Mouse (Mus musculus): Measurements from ENCODE around the gene Btnl2.
A peak's percentile ranks its signal among the peaks of the same experiment; 100 is the strongest.

Gene Btnl2

GRCm38 (mm10) chr17:34347606-34348308 lies 6.9 kb upstream of the Btnl2 start:
- peak; percentile 52 to 73 for DNase-seq (ENCODE audit: low read depth in 2 of 2, low spot score in 2 of 2)

- peak; percentile 83 to 90 for DNase-seq (ENCODE audit: low read depth in 2 of 2, low spot score in 2 of 2)
These were observed 5.2 kb upstream of the Btnl2 start for GRCm38 (mm10) chr17:34349429-34349828.

GRCm38 (mm10) chr17:34354940-34355339 lies 318 bp downstream of the Btnl2 start:
- peak in 1 of 2 experiments; percentile 18 for DNase-seq (ENCODE audit: low read depth in 2 of 2, low spot score in 2 of 2)

GRCm38 (mm10) chr17:34362954-34363546 lies 8.4 kb downstream of the Btnl2 start:
- DNase-seq (ENCODE audit: low read depth in 2 of 2, low spot score in 2 of 2): no peak

GRCm38 (mm10) chr17:34363676-34364310 lies 9.2 kb downstream of the Btnl2 start:
- DNase-seq (ENCODE audit: low read depth in 2 of 2, low spot score in 2 of 2): no peak

GRCm38 (mm10) chr17:34365031-34365430 lies 10.4 kb downstream of the Btnl2 start:
- DNase-seq (ENCODE audit: low read depth in 2 of 2, low spot score in 2 of 2): no peak

GRCm38 (mm10) chr17:34370563-34370962 lies 15.9 kb downstream of the Btnl2 start:
- DNase-seq (ENCODE audit: low read depth in 2 of 2, low spot score in 2 of 2): no peak

- DNase-seq (ENCODE audit: low read depth in 2 of 2, low spot score in 2 of 2): no peak
These were observed 18.6 kb downstream of the Btnl2 start for GRCm38 (mm10) chr17:34373055-34373709.

GRCm38 (mm10) chr17:34376847-34377246 lies 22.2 kb downstream of the Btnl2 start, which contains the start of gene Btnl1:
Btnl1 (plus strand) TSS chr17:34377132.
- no peak for DNase-seq (ENCODE audit: low read depth in 2 of 2, low spot score in 2 of 2)

GRCm38 (mm10) chr17:34377450-34378209 lies 23.0 kb downstream of the Btnl2 start:
- DNase-seq (ENCODE audit: low read depth in 2 of 2, low spot score in 2 of 2): no peak

- no peak for DNase-seq (ENCODE audit: low read depth in 2 of 2, low spot score in 2 of 2)
These were observed 24.1 kb downstream of the Btnl2 start for GRCm38 (mm10) chr17:34378716-34379115.

GRCm38 (mm10) chr17:34379451-34379850 lies 24.8 kb downstream of the Btnl2 start:
- DNase-seq (ENCODE audit: low read depth in 2 of 2, low spot score in 2 of 2): no peak

GRCm38 (mm10) chr17:34381876-34382275 lies 27.3 kb downstream of the Btnl2 start:
- no peak for DNase-seq (ENCODE audit: low read depth in 2 of 2, low spot score in 2 of 2)

GRCm38 (mm10) chr17:34383212-34383611 lies 28.6 kb downstream of the Btnl2 start:
- DNase-seq (ENCODE audit: low read depth in 2 of 2, low spot score in 2 of 2): peak; percentile 17 to 46

- DNase-seq (ENCODE audit: low read depth in 2 of 2, low spot score in 2 of 2): no peak
These were observed 30.1 kb downstream of the Btnl2 start for GRCm38 (mm10) chr17:34384699-34385098.

- DNase-seq (ENCODE audit: low read depth in 2 of 2, low spot score in 2 of 2): no peak
These were observed 32.0 kb downstream of the Btnl2 start for GRCm38 (mm10) chr17:34386656-34387055.

- DNase-seq (ENCODE audit: low read depth in 2 of 2, low spot score in 2 of 2): peak; percentile 36 to 48
These were observed 33.9 kb downstream of the Btnl2 start for GRCm38 (mm10) chr17:34388513-34388912.

- DNase-seq (ENCODE audit: low read depth in 2 of 2, low spot score in 2 of 2): no peak
These were observed 36.9 kb downstream of the Btnl2 start for GRCm38 (mm10) chr17:34391507-34391906.

- DNase-seq (ENCODE audit: low read depth in 2 of 2, low spot score in 2 of 2): no peak
These were observed 37.7 kb downstream of the Btnl2 start for GRCm38 (mm10) chr17:34392321-34392720.

- peak in 1 of 2 experiments; percentile 8 for DNase-seq (ENCODE audit: low read depth in 2 of 2, low spot score in 2 of 2)
These were observed 42.7 kb downstream of the Btnl2 start for GRCm38 (mm10) chr17:34397357-34397756.

All from CD8-positive naive resting alpha-beta T cell, adult 2 months (primary cell).